Mouse (Mus musculus) B cell, adult 67 days (primary cell): ENCODE results near the gene Lrrc19. TPM values are rescaled to one million over a fixed set of nuclear protein-coding genes. Genes with fewer than 3 reads are reported as not detected.

Experiments
- total RNA-seq, 2 experiments: library from RNA; stranded (reverse); gene quantifications; 4 replicates each; pipeline ENCODE4 v1.2.4; 2023

Lrrc19 gene
- not detected for total RNA-seq

DNA sequence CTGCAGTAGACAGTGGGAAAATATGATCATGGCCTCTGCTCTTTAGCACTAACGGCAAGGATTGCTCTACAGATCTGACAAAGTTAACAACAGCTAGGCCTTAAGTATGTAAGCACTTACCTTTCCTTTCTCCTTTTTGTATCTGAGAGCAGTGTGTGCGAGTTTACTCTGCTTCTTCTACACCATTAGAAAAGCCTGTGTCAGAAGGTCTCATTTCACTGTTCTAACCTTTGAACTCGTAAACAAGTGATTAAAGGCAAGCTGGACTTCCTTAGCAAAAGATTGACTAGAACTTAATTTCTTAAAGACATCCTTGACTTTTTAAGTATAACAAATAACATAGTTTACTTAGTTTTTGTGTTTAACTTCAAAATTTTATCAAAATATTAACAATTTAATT, at the start of gene Lrrc19:
TSS of gene Lrrc19 (minus strand) at position 225 of the 400 bp plus-strand sequence.

DNA sequence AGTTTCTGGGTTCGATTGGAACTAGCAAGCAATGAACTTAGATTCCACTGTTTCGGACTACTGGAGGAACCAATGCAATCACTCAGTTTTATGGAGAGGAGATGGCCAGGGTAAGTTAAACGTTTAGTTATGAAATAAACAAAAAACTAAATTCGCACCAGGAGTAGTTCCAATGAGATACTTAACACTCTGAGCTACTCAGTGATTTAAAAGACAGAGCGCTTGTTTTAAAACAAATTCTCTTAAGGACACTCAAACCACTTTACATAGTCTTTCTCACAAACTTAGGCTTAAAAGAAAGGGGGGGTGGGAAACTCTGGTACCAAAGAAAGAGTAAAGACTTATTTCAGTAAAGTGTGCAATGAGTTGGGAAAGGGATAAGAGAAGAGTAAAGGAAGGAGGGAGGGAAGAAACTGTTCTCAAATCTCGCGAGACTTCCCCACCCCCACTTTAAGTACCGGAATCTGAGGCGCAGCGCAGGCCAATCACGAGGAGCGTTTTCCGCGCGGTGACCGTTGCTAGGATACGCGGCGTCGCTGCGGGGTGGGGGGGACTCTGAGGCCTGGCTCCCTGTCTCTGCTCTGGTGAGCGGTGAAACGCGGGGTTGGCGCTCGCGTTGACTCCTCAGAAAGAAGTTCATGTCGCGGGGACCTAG, 35.8 kb downstream of the Lrrc19 start, which contains the start of gene Ift74:
TSS of gene Ift74 (plus strand) at position 520 of the 655 bp plus-strand sequence.

DNA sequence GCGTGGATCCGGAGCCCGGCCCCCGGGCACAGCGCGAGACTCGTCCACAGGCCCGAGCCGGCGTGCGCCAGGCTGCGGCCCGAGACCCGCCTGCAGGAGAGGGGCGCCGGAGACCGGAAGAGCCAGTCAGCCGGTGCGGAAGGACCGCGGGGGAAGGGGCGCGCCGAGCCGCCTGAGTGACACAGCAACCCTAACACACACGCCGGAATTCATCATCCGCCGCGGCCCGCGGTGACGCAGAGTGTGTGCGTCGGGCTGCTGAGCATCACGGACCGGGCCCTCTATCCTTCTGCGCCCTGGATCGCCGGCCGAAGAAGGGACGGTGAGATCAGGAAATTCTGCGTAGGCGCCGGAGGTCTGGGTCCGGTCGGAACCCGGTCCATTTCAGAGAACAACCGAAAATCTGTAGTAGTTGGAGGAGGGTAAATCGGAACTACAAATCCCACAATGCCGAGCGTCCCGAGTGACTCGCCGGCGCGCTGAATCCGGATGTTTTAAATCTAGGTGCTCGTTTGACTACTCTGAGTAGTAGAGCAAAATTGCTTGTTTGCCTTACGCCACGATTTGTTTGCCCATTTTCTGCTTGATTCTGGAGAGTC, 46.8 kb downstream of the Lrrc19 start, which contains the start of gene Plaa:
TSS of gene Plaa (minus strand) at position 214 of the 599 bp plus-strand sequence.

Other genes with a start within 250 kb of the Lrrc19 start
- gene Gm10306, start 93.6 kb downstream of the Lrrc19 start, total RNA-seq = not detected
- gene Caap1, start 93.3 kb downstream of the Lrrc19 start, total RNA-seq = 10 to 100 TPM; 13.4 to 14.7 TPM
- 10 to 100 TPM; 45.7 to 58.5 TPM for gene Plaa, start 46.9 kb downstream of the Lrrc19 start, total RNA-seq
- 1 to 10 TPM; 4.1 to 5.0 TPM for gene Ift74, start 35.7 kb downstream of the Lrrc19 start, total RNA-seq
- not detected for gene Tek, start 89.1 kb upstream of the Lrrc19 start, total RNA-seq